Mouse (Mus musculus): ENCODE results near the gene Ect2l. TPM values are rescaled to one million over a fixed set of nuclear protein-coding genes. Genes with fewer than 3 reads are reported as not detected.

The Ect2l gene
- polyA plus RNA-seq, 1 experiment from 2014 or later = 0.43 TPM

DNA sequence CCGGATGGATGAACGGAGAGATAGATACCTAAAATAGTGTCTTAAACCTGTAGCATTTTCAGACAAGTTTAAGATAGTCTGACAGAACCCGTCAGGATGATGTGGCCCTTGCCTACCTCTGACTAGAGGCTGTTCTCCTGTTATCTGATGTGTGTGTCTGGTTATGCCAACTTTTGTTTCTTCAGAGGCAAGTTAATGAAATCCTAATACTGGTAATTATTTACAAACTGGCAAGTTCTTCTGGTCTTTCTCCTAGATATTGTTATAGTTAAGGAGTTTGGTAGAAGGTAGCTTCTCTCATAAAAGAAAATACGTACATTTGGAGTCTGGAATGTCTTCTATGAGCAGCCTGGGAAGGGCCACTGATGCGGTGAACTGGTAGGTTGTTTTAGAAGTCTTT is 80.4 kb downstream of the Ect2l start:
- H3K27me3 ChIP-seq (ENCODE audit: control insufficient read depth, insufficient read depth, low read length) = no peaks in the 10 kb centered on the region
- no peak overlapping the region for H3K9ac ChIP-seq (ENCODE audit: low read length)
- peaks cover 4% of the 10 kb centered on the region; the same call in 1 of the 2 replicates for H3K4me1 ChIP-seq (ENCODE audit: control insufficient read depth, insufficient read depth, low read length)
- H3K4me2 ChIP-seq (ENCODE audit: low read depth, low read length) = no peak overlapping the region
- no peak overlapping the region for H3K4me3 ChIP-seq (replicated peaks; ENCODE audit: low read length)
- 96% methylated on average over 5 of the region's 5 CpGs for WGBS
- H3K36me3 ChIP-seq (ENCODE audit: control insufficient read depth, insufficient read depth, low read length) = peaks cover 2% of the 10 kb centered on the region; the same call in 1 of the 2 replicates
- H3K27ac ChIP-seq (ENCODE audit: low read length) = no peak overlapping the region
- ATAC-seq (ENCODE audit: insufficient read depth, low FRiP score) = no peak
- H3K9me3 ChIP-seq (replicated peaks; ENCODE audit: control insufficient read depth, low read length) = no peaks in the 10 kb centered on the region

DNA sequence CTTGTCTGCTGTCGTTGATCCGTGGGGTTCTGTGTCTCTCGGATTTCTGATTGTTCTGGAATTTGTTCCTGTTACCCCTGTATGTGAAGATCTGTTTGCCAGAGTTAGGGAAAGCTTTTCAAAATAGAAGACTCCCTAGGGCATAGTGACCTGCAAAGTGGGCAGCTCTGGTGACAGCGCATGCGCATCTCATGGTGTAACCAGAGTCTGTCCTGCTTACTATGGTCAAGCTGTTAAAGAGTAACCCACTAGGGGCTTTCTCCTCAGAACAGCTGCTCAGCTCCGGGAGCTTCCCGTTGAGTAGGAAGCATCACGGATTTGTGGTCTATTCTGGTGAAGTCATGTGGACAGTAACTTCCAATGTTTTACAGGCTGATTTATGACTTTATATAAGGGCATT is 92.4 kb downstream of the Ect2l start:
- no peak overlapping the region for H3K9ac ChIP-seq (ENCODE audit: low read length)
- H3K4me3 ChIP-seq (replicated peaks; ENCODE audit: low read length) = no peak overlapping the region
- H3K27ac ChIP-seq (ENCODE audit: low read length) = no peak overlapping the region
- H3K36me3 ChIP-seq (ENCODE audit: control insufficient read depth, insufficient read depth, low read length) = peaks cover 26% of the 10 kb centered on the region
- no peak for ATAC-seq (ENCODE audit: insufficient read depth, low FRiP score)
- H3K9me3 ChIP-seq (replicated peaks; ENCODE audit: control insufficient read depth, low read length) = no peaks in the 10 kb centered on the region; the same call in 1 of the 2 replicates
- WGBS = 88% methylated on average over 8 of the region's 8 CpGs
- no peak overlapping the region for H3K4me2 ChIP-seq (ENCODE audit: low read depth, low read length)
- no peaks in the 10 kb centered on the region for H3K27me3 ChIP-seq (ENCODE audit: control insufficient read depth, insufficient read depth, low read length)
- H3K4me1 ChIP-seq (ENCODE audit: control insufficient read depth, insufficient read depth, low read length) = no peaks in the 10 kb centered on the region

DNA sequence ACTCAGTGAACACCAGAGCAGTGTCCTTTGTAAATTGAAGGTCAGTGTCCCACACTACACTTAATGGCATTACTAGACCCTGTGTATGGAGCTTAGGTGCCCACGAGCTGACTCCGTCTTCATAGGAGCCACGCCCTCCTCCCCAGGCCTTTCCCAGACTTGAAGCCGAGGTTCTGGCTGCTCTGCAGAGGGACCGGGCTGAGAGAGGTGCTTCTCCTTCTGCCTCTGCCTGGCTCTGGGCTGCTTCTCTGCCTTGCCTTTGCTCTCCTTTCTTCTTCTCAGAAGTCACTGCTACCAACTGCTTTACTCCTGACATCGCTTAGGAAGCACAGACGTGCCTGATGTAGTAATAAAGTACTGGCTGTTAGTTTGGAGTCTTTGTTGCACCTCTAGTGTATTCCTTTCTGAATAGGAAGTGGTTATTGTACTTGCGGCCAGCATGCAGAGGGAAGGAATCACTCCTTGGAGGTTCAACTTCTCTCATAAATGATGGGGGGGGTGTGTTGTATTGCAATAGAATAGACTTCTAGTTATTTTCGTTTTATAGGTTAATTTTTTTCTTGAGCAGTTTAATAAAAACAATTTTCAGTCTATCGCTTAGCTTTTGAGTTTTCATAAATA is 97.1 kb downstream of the Ect2l start:
- no peak overlapping the region for H3K27ac ChIP-seq (ENCODE audit: low read length)
- H3K9me3 ChIP-seq (replicated peaks; ENCODE audit: control insufficient read depth, low read length) = no peaks in the 10 kb centered on the region
- H3K36me3 ChIP-seq (ENCODE audit: control insufficient read depth, insufficient read depth, low read length) = peaks cover 4% of the 10 kb centered on the region
- no peak for ATAC-seq (ENCODE audit: insufficient read depth, low FRiP score)
- no peak overlapping the region for H3K9ac ChIP-seq (ENCODE audit: low read length)
- H3K4me2 ChIP-seq (ENCODE audit: low read depth, low read length) = no peak overlapping the region
- no peaks in the 10 kb centered on the region for H3K27me3 ChIP-seq (ENCODE audit: control insufficient read depth, insufficient read depth, low read length)
- no peaks in the 10 kb centered on the region for H3K4me1 ChIP-seq (ENCODE audit: control insufficient read depth, insufficient read depth, low read length)
- H3K4me3 ChIP-seq (replicated peaks; ENCODE audit: low read length) = no peak overlapping the region
- WGBS = 77% methylated on average over 10 of the region's 10 CpGs

DNA sequence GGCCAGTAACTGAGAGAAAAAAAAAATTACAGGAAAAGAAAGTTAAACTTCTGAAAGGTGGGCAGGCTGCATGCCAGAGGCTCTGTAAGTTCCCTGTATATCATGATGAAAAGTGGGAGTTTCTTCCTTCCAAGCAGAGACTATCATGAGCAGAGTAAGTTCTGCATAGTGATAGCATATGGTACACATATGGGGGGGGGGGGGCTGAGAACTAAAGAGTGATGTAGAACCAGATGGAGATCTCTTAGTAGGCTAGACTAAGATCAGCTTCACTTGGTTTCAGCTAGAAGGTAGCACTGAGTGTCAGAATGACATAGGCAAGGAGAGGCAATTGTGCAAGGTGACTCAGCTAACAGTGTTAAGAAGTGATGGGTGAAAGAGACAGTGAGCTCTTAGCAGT is 99.8 kb downstream of the Ect2l start:
- Histone ChIP-seq H3K4me3 (replicated peaks; ENCODE audit: low read length) (no peak overlapping the region), H3K4me1 (ENCODE audit: control insufficient read depth, insufficient read depth, low read length) (no peaks in the 10 kb centered on the region), H3K9ac (ENCODE audit: low read length) (no peak overlapping the region), H3K27me3 (ENCODE audit: control insufficient read depth, insufficient read depth, low read length) (no peaks in the 10 kb centered on the region), H3K9me3 (replicated peaks; ENCODE audit: control insufficient read depth, low read length) (no peaks in the 10 kb centered on the region), H3K36me3 (ENCODE audit: control insufficient read depth, insufficient read depth, low read length) (peaks cover 4% of the 10 kb centered on the region), H3K27ac (ENCODE audit: low read length) (no peak overlapping the region), H3K4me2 (ENCODE audit: low read depth, low read length) (no peak overlapping the region)
- no peak for ATAC-seq (ENCODE audit: insufficient read depth, low FRiP score)

DNA sequence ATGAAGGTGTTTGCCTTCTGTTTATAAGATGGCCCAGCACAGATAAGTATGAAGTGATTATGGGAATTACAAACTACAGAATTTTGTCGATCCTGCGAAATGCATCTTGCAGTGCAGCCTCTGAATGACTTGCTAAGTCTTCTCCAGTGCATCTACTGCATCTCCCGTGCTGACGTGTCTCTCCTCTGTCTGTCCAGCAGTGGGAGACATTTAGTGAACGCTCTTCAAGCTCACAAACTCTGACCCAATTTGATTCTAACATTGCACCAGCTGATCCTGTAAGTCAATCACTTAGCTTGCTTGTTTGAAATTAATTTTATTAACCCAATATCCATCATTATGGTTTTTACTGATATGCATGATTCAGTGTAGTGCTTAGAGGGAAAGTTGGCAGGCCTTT is 103.2 kb downstream of the Ect2l start:
- 73% methylated on average over 5 of the region's 5 CpGs for WGBS
- Histone ChIP-seq H3K4me3 (replicated peaks; ENCODE audit: low read length) (no peak overlapping the region), H3K9ac (ENCODE audit: low read length) (no peak overlapping the region), H3K4me1 (ENCODE audit: control insufficient read depth, insufficient read depth, low read length) (no peaks in the 10 kb centered on the region), H3K27me3 (ENCODE audit: control insufficient read depth, insufficient read depth, low read length) (no peaks in the 10 kb centered on the region), H3K27ac (ENCODE audit: low read length) (no peak overlapping the region), H3K4me2 (ENCODE audit: low read depth, low read length) (no peak overlapping the region), H3K36me3 (ENCODE audit: control insufficient read depth, insufficient read depth, low read length) (0 out of 2 replicates have a peak, but pooled peaks cover 1% of the 10 kb centered on the region), H3K9me3 (replicated peaks; ENCODE audit: control insufficient read depth, low read length) (no peaks in the 10 kb centered on the region)
- ATAC-seq (ENCODE audit: insufficient read depth, low FRiP score) = no peak

DNA sequence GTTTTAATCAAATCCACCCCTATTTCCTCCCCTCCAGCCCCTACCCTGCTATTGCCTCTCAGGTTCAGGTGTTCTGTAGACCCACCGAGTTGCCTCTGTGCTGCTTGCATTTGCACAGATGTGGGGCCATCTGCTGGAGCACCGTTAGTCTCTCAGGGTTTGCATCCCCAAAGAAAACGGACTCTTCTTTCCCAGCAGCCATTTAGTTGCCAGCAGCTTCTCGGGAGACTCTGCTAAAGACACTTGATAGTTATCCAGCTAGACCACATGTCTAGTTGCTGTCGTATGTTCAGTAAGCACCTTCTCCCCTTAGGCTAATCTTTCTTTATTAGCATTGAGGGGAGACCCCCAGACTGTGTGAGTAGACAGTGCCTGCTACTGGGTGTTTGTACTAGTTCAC is 108.5 kb downstream of the Ect2l start:
- H3K4me3 ChIP-seq (replicated peaks; ENCODE audit: low read length) = no peak overlapping the region
- 65% methylated on average over 5 of the region's 5 CpGs for WGBS
- no peaks in the 10 kb centered on the region for H3K4me1 ChIP-seq (ENCODE audit: control insufficient read depth, insufficient read depth, low read length)
- ATAC-seq (ENCODE audit: insufficient read depth, low FRiP score) = no peak
- H3K9ac ChIP-seq (ENCODE audit: low read length) = no peak overlapping the region
- H3K27ac ChIP-seq (ENCODE audit: low read length) = no peak overlapping the region
- H3K27me3 ChIP-seq (ENCODE audit: control insufficient read depth, insufficient read depth, low read length) = no peaks in the 10 kb centered on the region
- no peak overlapping the region for H3K4me2 ChIP-seq (ENCODE audit: low read depth, low read length)
- peaks cover 4% of the 10 kb centered on the region for H3K36me3 ChIP-seq (ENCODE audit: control insufficient read depth, insufficient read depth, low read length)
- H3K9me3 ChIP-seq (replicated peaks; ENCODE audit: control insufficient read depth, low read length) = no peaks in the 10 kb centered on the region

DNA sequence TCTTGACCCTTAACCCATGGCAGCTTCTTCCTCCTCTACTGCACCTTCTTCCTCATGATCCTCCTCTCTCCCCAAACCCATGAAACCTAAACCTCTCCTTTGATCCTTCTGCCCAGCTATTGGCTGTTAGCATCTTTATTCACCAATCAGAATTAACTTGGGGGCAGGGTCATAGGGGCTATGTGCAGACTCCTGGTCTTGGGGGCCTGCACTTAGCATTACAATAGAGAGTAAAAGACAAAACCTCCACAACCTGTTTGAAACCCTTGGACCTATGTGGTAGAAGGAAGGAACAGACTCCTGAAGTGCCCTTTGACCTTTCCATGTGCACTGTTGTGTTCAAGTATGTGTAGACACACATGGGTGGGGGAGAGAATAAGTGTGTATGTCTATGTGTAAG is 120.0 kb downstream of the Ect2l start:
- Histone ChIP-seq H3K9me3 (replicated peaks; ENCODE audit: control insufficient read depth, low read length) (peaks cover 3% of the 10 kb centered on the region; the same call in 1 of the 2 replicates), H3K4me3 (replicated peaks; ENCODE audit: low read length) (no peak overlapping the region), H3K36me3 (ENCODE audit: control insufficient read depth, insufficient read depth, low read length) (peaks cover 9% of the 10 kb centered on the region; the same call in 1 of the 2 replicates), H3K4me2 (ENCODE audit: low read depth, low read length) (no peak overlapping the region), H3K4me1 (ENCODE audit: control insufficient read depth, insufficient read depth, low read length) (no peaks in the 10 kb centered on the region), H3K27ac (ENCODE audit: low read length) (no peak overlapping the region), H3K27me3 (ENCODE audit: control insufficient read depth, insufficient read depth, low read length) (no peaks in the 10 kb centered on the region), H3K9ac (ENCODE audit: low read length) (no peak overlapping the region)
- no peak for ATAC-seq (ENCODE audit: insufficient read depth, low FRiP score)

DNA sequence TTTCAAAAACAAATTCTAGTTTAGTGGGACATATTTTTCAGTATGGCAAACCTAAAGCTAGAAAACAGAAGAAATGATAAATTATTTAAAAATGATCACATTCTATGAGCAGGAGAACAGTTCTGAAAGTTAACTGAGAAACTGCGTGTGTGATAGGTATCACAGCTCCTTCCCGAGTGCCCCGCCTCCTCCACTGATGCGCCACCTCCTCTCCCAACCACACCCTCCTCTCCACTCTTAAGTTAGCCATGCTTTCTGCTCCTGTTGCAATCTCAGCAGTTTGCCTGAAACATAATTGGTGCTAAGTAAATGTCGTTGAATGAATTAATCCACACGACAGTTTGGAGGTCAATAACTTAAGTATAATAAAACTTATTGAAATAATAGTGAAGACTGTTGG is 127.9 kb downstream of the Ect2l start:
- peaks cover 3% of the 10 kb centered on the region; the same call in 1 of the 2 replicates for H3K9me3 ChIP-seq (replicated peaks; ENCODE audit: control insufficient read depth, low read length)
- no peak overlapping the region for H3K27ac ChIP-seq (ENCODE audit: low read length)
- no peaks in the 10 kb centered on the region for H3K27me3 ChIP-seq (ENCODE audit: control insufficient read depth, insufficient read depth, low read length)
- H3K36me3 ChIP-seq (ENCODE audit: control insufficient read depth, insufficient read depth, low read length) = 0 out of 2 replicates have a peak, but pooled peaks cover 2% of the 10 kb centered on the region
- H3K9ac ChIP-seq (ENCODE audit: low read length) = no peak overlapping the region
- H3K4me1 ChIP-seq (ENCODE audit: control insufficient read depth, insufficient read depth, low read length) = peaks cover 4% of the 10 kb centered on the region
- WGBS = 85% methylated on average over 6 of the region's 6 CpGs
- no peak overlapping the region for H3K4me3 ChIP-seq (replicated peaks; ENCODE audit: low read length)
- H3K4me2 ChIP-seq (ENCODE audit: low read depth, low read length) = no peak overlapping the region
- ATAC-seq (ENCODE audit: insufficient read depth, low FRiP score) = no peak

DNA sequence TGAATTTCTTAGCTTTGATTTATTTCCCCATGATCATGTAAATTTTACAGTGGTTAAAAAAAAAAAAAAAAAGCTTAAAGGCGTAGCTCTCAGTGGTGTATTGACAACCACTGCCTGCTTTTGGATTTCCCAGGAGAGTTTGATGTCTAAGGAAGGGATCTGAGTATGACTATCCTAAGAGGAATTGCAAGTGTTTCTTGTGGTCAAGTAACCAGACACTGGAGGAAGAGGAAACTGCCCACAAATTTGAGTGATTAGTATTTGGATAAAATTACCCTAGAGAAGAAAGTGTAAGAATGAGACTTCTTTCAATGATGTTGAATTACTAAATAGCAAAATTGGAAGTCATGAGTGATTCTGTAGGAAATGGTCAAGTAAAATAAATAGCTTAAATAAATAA is 129.2 kb downstream of the Ect2l start:
- Histone ChIP-seq H3K4me3 (replicated peaks; ENCODE audit: low read length) (no peak overlapping the region), H3K27me3 (ENCODE audit: control insufficient read depth, insufficient read depth, low read length) (no peaks in the 10 kb centered on the region), H3K27ac (ENCODE audit: low read length) (no peak overlapping the region), H3K36me3 (ENCODE audit: control insufficient read depth, insufficient read depth, low read length) (0 out of 2 replicates have a peak, but pooled peaks cover 2% of the 10 kb centered on the region), H3K9ac (ENCODE audit: low read length) (no peak overlapping the region), H3K4me1 (ENCODE audit: control insufficient read depth, insufficient read depth, low read length) (peaks cover 4% of the 10 kb centered on the region), H3K4me2 (ENCODE audit: low read depth, low read length) (no peak overlapping the region), H3K9me3 (replicated peaks; ENCODE audit: control insufficient read depth, low read length) (0 out of 2 replicates have a peak, but pooled peaks cover 2% of the 10 kb centered on the region)
- ATAC-seq (ENCODE audit: insufficient read depth, low FRiP score) = no peak
- 73% methylated on average over 1 of the region's 1 CpGs for WGBS
